ENCODE assay signal across 23 mouse cellular contexts in genomic region chr2:25977587-25978239, GRCm38 (mm10). TPM values are rescaled to one million over a fixed set of nuclear protein-coding genes. Genes with fewer than 3 reads are reported as not detected.
DNase-seq lines count a peak whose midpoint lies in the region; ATAC-seq and TF ChIP-seq lines count a peak whose summit lies in the region.
"Had no signal": no experiment of that assay in that cellular context is flagged by ENCODE, and none has a peak within 500 bp of the region (broad histone marks: within the 10 kb centered on the region; RNA-seq: fewer than 3 reads in every experiment).

No protein-coding gene starts in this region.

- no peak overlapping the region for H3K27ac ChIP-seq in lung, postnatal 0 days (ENCODE audit: low read length)
- H3K27ac ChIP-seq in CH12.LX (ENCODE audit: insufficient read depth, low read depth) = peak overlapping the region; percentile 35; the same call in 1 of the 2 replicates
- no peak overlapping the region for H3K27ac ChIP-seq in intestine, embryonic 15.5 days
- H3K27ac ChIP-seq: forebrain, embryonic 10.5 days; heart, embryonic 13.5 days; hindbrain, embryonic 12.5 days; limb, embryonic 15.5 days; liver, embryonic 15.5 days; midbrain, embryonic 13.5 days; neural tube, embryonic 13.5 days had no signal

- no peak for TF ChIP-seq EP300 in lung, postnatal 0 days (IDR thresholded peaks at IDR 0.05)
- TF ChIP-seq EP300 in CH12.LX (IDR thresholded peaks at IDR 0.05; ENCODE audit: low read length) = peak; percentile 73

- H3K79me2 ChIP-seq in CH12.LX (replicated peaks; ENCODE audit: control insufficient read depth, extremely low read depth, insufficient read depth, poor library complexity, severe bottlenecking) = peaks cover 40% of the 10 kb centered on the region

- peak; percentile 14 for DNase-seq in lung, postnatal 0 days (ENCODE audit: low spot score)
- no peak for DNase-seq in lung, postnatal 10 days
- peak; percentile 62 for DNase-seq in CH12.LX (ENCODE audit: extremely low read depth)
- DNase-seq in fibroblast of lung, adult 2 months (ENCODE audit: low read depth) = peak; percentile 59
- DNase-seq in heart, postnatal 36 days = peak; percentile 18 to 23
- no peak for DNase-seq in natural killer cell, adult 2 months (ENCODE audit: low spot score in 2 of 2)
- no peak for DNase-seq in kidney, postnatal 10 days
- DNase-seq: adrenal gland, postnatal 36 days; cerebellum, adult 11-12 months; cerebellum, postnatal 25 days; embryo, embryonic 11 days; gastrocnemius, postnatal 25 days; kidney, adult 2 months; kidney, postnatal 14 days; thymus, postnatal 25 days had no signal

- dilution Hi-C loops in CH12.LX (cut with MboI; ENCODE audit: extremely low pct_ligation_motif_present, extremely low pct_unique_long_range_greater_than_20kb, low sequenced_read_pairs) = no loop called here

- no peak; the same call in 1 of the 2 replicates for TF ChIP-seq RAD21 in CH12.LX (IDR thresholded peaks at IDR 0.05; ENCODE audit: low read depth, low read length)

- no peak overlapping the region for H3K4me2 ChIP-seq in lung, postnatal 0 days (replicated peaks; ENCODE audit: low read depth, low read length)
- H3K4me2 ChIP-seq in CH12.LX (ENCODE audit: insufficient read depth, low read depth, poor library complexity, severe bottlenecking) = peak overlapping the region; percentile 79
- H3K4me2 ChIP-seq in intestine, embryonic 15.5 days (replicated peaks) = no peak overlapping the region
- H3K4me2 ChIP-seq: heart, embryonic 13.5 days; hindbrain, embryonic 12.5 days; limb, embryonic 15.5 days; liver, embryonic 15.5 days; midbrain, embryonic 13.5 days; neural tube, embryonic 13.5 days had no signal

- WGBS in lung, postnatal 0 days = 39% methylated on average over 7 of the region's 7 CpGs
- 65% methylated on average over 7 of the region's 7 CpGs for WGBS in intestine, embryonic 15.5 days

- H3K9ac ChIP-seq in lung, postnatal 0 days (replicated peaks; ENCODE audit: low read depth) = no peak overlapping the region
- H3K9ac ChIP-seq in CH12.LX (ENCODE audit: insufficient read depth, low read depth) = peak overlapping the region; percentile 18; the same call in 1 of the 2 replicates
- H3K9ac ChIP-seq in intestine, embryonic 15.5 days = no peak overlapping the region
- H3K9ac ChIP-seq: heart, embryonic 13.5 days; hindbrain, embryonic 12.5 days; limb, embryonic 15.5 days; liver, embryonic 15.5 days; midbrain, embryonic 13.5 days; neural tube, embryonic 13.5 days had no signal

- no peak for ATAC-seq in lung, postnatal 0 days
- no peak for ATAC-seq in intestine, embryonic 15.5 days
- ATAC-seq: midbrain, embryonic 13.5 days had no signal

- intact Hi-C loops in heart, postnatal 36 days (cut with DNase I) = no loop called here

- H3K36me3 ChIP-seq in lung, postnatal 0 days (ENCODE audit: insufficient read depth, low read length) = no peaks in the 10 kb centered on the region
- H3K36me3 ChIP-seq in CH12.LX (replicated peaks in 1 of 2; ENCODE audit: control insufficient read depth in 1 of 2, insufficient read depth in 1 of 2, low read length in 1 of 2) = peaks cover 2 to 18% of the 10 kb centered on the region in 2 experiments
- H3K36me3 ChIP-seq in intestine, embryonic 15.5 days = no peaks in the 10 kb centered on the region
- H3K36me3 ChIP-seq: liver, embryonic 15.5 days; neural tube, embryonic 13.5 days had no signal

- peaks cover 2% of the 10 kb centered on the region; the same call in 1 of the 2 replicates for H3K4me1 ChIP-seq in lung, postnatal 0 days (ENCODE audit: insufficient read depth, low read depth, low read length)
- peaks cover 28 to 84% of the 10 kb centered on the region in 2 experiments for H3K4me1 ChIP-seq in CH12.LX (ENCODE audit: control insufficient read depth in 1 of 2, insufficient read depth in 2 of 2)
- H3K4me1 ChIP-seq in intestine, embryonic 15.5 days (replicated peaks) = peaks cover 10% of the 10 kb centered on the region

- no peaks in the 10 kb centered on the region for H3K9me3 ChIP-seq in lung, postnatal 0 days (ENCODE audit: low read length)
- no peaks in the 10 kb centered on the region for H3K9me3 ChIP-seq in CH12.LX (replicated peaks; ENCODE audit: low read length)
- no peaks in the 10 kb centered on the region for H3K9me3 ChIP-seq in intestine, embryonic 15.5 days
- H3K9me3 ChIP-seq: forebrain, embryonic 10.5 days; heart, embryonic 13.5 days; hindbrain, embryonic 12.5 days; limb, embryonic 15.5 days; liver, embryonic 15.5 days; midbrain, embryonic 13.5 days; neural tube, embryonic 13.5 days had no signal

- no peak overlapping the region for H3K4me3 ChIP-seq in lung, postnatal 0 days (ENCODE audit: low read depth, low read length)
- H3K4me3 ChIP-seq in CH12.LX (replicated peaks in 1 of 3; ENCODE audit: low read depth in 2 of 3, low read length in 2 of 3, poor library complexity in 1 of 3) = no peak overlapping the region
- no peak overlapping the region for H3K4me3 ChIP-seq in intestine, embryonic 15.5 days (replicated peaks)
- H3K4me3 ChIP-seq: forebrain, embryonic 10.5 days; heart, embryonic 13.5 days; hindbrain, embryonic 12.5 days; limb, embryonic 15.5 days; liver, embryonic 15.5 days; midbrain, embryonic 13.5 days; neural tube, embryonic 13.5 days had no signal

- no peaks in the 10 kb centered on the region for H3K27me3 ChIP-seq in lung, postnatal 0 days (replicated peaks; ENCODE audit: insufficient read depth, low read length)
- H3K27me3 ChIP-seq in CH12.LX (replicated peaks) = no peaks in the 10 kb centered on the region
- H3K27me3 ChIP-seq in intestine, embryonic 15.5 days (replicated peaks) = no peaks in the 10 kb centered on the region
- H3K27me3 ChIP-seq: heart, embryonic 13.5 days; hindbrain, embryonic 12.5 days; limb, embryonic 15.5 days; liver, embryonic 15.5 days; midbrain, embryonic 13.5 days; neural tube, embryonic 13.5 days had no signal

- in situ Hi-C loops in CH12.LX (cut with MboI; ENCODE audit: low pct_ligation_motif_present, low pct_unique_long_range_greater_than_20kb, low sequenced_read_pairs) = no loop called here

- no peak for TF ChIP-seq POLR2A in CH12.LX (IDR thresholded peaks at IDR 0.05; ENCODE audit: low read depth, low read length)

- TF ChIP-seq CTCF in lung, postnatal 0 days (IDR thresholded peaks at IDR 0.05) = no peak
- TF ChIP-seq CTCF in CH12.LX (conservative IDR thresholded peaks at IDR 0.05 in 1 of 2, IDR thresholded peaks at IDR 0.05 in 1 of 2; ENCODE audit: low read depth in 2 of 2, low read length in 2 of 2) = no peak

TF ChIP-seq in CH12.LX, 34 proteins besides CTCF, POLR2A, EP300 and RAD21 (continues in another document):
- TF ChIP-seq MAZ (IDR thresholded peaks at IDR 0.05; ENCODE audit: low read depth, low read length) = peak; percentile 48; the same call in 1 of the 2 replicates
- peak; percentile 33; the same call in 1 of the 2 replicates for TF ChIP-seq ELF1 (IDR thresholded peaks at IDR 0.05; ENCODE audit: low read depth, low read length)
- no peak for TF ChIP-seq ZKSCAN1 (IDR thresholded peaks at IDR 0.05; ENCODE audit: borderline replicate concordance, low read depth, low read length)
- TF ChIP-seq E2F4 (IDR thresholded peaks at IDR 0.05; ENCODE audit: insufficient replicate concordance, low read depth, low read length) = no peak
- TF ChIP-seq CHD1 (IDR thresholded peaks at IDR 0.05; ENCODE audit: low read depth, low read length) = 0 out of 2 replicates have a peak, but pooled peaks have one; percentile 76
- peak; percentile 55 for TF ChIP-seq ZNF384 (IDR thresholded peaks at IDR 0.05; ENCODE audit: low read depth, low read length)
- no peak for TF ChIP-seq ZC3H11A (IDR thresholded peaks at IDR 0.05; ENCODE audit: low read depth, low read length)
- no peak for TF ChIP-seq NELFE (IDR thresholded peaks at IDR 0.05; ENCODE audit: low read depth, low read length)
- no peak for TF ChIP-seq SMC3 (IDR thresholded peaks at IDR 0.05; ENCODE audit: low read depth, low read length)
- no peak; the same call in 1 of the 2 replicates for TF ChIP-seq CHD2 (IDR thresholded peaks at IDR 0.05; ENCODE audit: low read length)
- TF ChIP-seq RCOR1 (conservative IDR thresholded peaks at IDR 0.05; ENCODE audit: low read depth, low read length) = no peak; the same call in 1 of the 2 replicates
- TF ChIP-seq NRF1 (IDR thresholded peaks at IDR 0.05; ENCODE audit: low read depth, low read length) = no peak
- TF ChIP-seq ZMIZ1 (IDR thresholded peaks at IDR 0.05; ENCODE audit: low read depth, low read length) = no peak; the same call in none of the 2 replicates
- TF ChIP-seq KAT2A (IDR thresholded peaks at IDR 0.05; ENCODE audit: insufficient replicate concordance, low read length) = no peak
- TF ChIP-seq TBP (conservative IDR thresholded peaks at IDR 0.05; ENCODE audit: low read depth, low read length) = no peak
- TF ChIP-seq JUN (IDR thresholded peaks at IDR 0.05; ENCODE audit: insufficient read depth, low read depth, low read length) = peak; percentile 68
- TF ChIP-seq HCFC1 (IDR thresholded peaks at IDR 0.05; ENCODE audit: low read depth, low read length) = no peak
- TF ChIP-seq MYC (IDR thresholded peaks at IDR 0.05; ENCODE audit: low read depth, low read length) = no peak
- peak; percentile 96 for TF ChIP-seq IRF4 (IDR thresholded peaks at IDR 0.05; ENCODE audit: low read depth, low read length)
- TF ChIP-seq POLR2AphosphoS2 (IDR thresholded peaks at IDR 0.05; ENCODE audit: low read depth, low read length) = no peak
- peak; percentile 59; the same call in 1 of the 2 replicates for TF ChIP-seq MAX (IDR thresholded peaks at IDR 0.05; ENCODE audit: low read length)
- TF ChIP-seq JUND (conservative IDR thresholded peaks at IDR 0.05; ENCODE audit: low read depth, low read length) = peak; percentile 80
- TF ChIP-seq ETS1 (conservative IDR thresholded peaks at IDR 0.05; ENCODE audit: low read depth, low read length) = peak; percentile 80
- TF ChIP-seq MXI1 (IDR thresholded peaks at IDR 0.05; ENCODE audit: low read depth, low read length) = peak; percentile 54; the same call in 1 of the 2 replicates

RNA-seq across cellular contexts. Expression of gene Camsap1, which starts 5.4 kb away (rescaled TPM):
- 5.2 and 5.4 TPM in 2 replicates for polyA plus RNA-seq in lung, postnatal 0 days (2015; fragmentation: Nextera tagmentation; extraction: Ambion mirVana)
- 13.8 and 17.2 TPM in 2 replicates for total RNA-seq in CH12.LX (2012; rRNA removed)
- total RNA-seq in CH12.LX (2014; rRNA removed) = 6.2 and 6.9 TPM in 2 replicates
- 22.1 and 23.4 TPM in 2 replicates for polyA plus RNA-seq in CH12.LX (2012; ENCODE audit: insufficient read length, low read depth)
- total RNA-seq in heart, postnatal 36 days (2021) = 10 to 100 TPM; 37.9 to 46.2 TPM
- polyA plus RNA-seq in intestine, embryonic 15.5 days (2015; fragmentation: Nextera tagmentation; extraction: Ambion mirVana) = 11.3 and 15.6 TPM in 2 replicates

RNA-seq across cellular contexts. Expression of gene Ubac1, which starts 43.8 kb away (rescaled TPM):
- 39.2 and 40.6 TPM in 2 replicates for polyA plus RNA-seq in lung, postnatal 0 days (2015; fragmentation: Nextera tagmentation; extraction: Ambion mirVana)
- 90.0 and 92.0 TPM in 2 replicates for total RNA-seq in CH12.LX (2012; rRNA removed)
- total RNA-seq in CH12.LX (2014; rRNA removed) = 80.3 and 80.5 TPM in 2 replicates
- 88.9 and 99.7 TPM in 2 replicates for polyA plus RNA-seq in CH12.LX (2012; ENCODE audit: insufficient read length, low read depth)
- total RNA-seq in heart, postnatal 36 days (2021) = 10 to 100 TPM; 84.8 to 97.5 TPM
- polyA plus RNA-seq in intestine, embryonic 15.5 days (2015; fragmentation: Nextera tagmentation; extraction: Ambion mirVana) = 82.2 and 84.1 TPM in 2 replicates

Comparison
In these comparisons a context has a peak if more than half of its experiments do, and no peak if none do; other contexts are left out.
1. DNase-seq: peak in lung, postnatal 0 days (single experiment), CH12.LX (single experiment), fibroblast of lung, adult 2 months (single experiment) and heart, postnatal 36 days (2 of 2); none in lung, postnatal 10 days (single experiment), natural killer cell, adult 2 months (0 of 2) and kidney, postnatal 10 days (single experiment).